Mouse (Mus musculus) thymus, adult 18-20 months (tissue): ENCODE data around the gene Lbhd2.
A peak's percentile ranks its signal among the peaks of the same experiment; 100 is the strongest.

ENCODE experiments used
- DNase-seq, 2 experiments: peaks; one replicate each; pipeline ENCODE4 v3.0.0; 2022; ENCODE audit warnings: mixed read lengths in 2 of 2

Lbhd2 gene

GRCm38 (mm10) chr12:111432751-111433331 lies 26.2 kb downstream of the Lbhd2 start:
- no peak for DNase-seq

DNA sequence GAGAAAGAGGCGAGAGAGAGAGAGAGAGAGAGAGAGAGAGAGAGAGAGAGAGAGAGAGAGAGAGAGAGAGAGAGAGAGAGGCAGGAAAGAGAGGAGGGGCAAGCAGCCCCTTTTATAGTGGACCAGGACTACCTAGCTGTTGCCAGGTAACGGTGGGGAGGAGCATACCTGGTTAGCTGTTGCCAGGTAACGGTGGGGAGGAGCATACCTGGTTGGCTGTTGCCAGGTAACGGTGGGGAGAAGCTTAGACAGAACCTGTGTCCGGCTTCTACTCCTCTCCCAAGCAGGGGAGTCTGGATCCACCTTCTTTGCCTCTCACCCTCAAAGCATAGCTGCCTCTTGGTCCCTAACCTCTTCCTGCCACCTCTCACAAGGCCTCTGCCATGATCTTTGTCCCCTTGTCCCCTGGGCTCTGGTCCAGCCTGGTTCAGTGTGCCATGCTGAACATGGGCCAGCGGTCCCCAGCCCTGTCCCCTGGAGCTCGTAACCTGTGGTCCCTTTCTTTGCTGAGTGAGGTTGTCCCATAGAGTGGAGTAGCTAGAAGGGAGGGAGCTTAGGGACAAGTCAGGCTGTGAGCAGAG lies 27.6 kb downstream of the Lbhd2 start:
- DNase-seq: no peak

- DNase-seq: no peak
These were observed 28.2 kb downstream of the Lbhd2 start for GRCm38 (mm10) chr12:111434745-111435327.

DNA sequence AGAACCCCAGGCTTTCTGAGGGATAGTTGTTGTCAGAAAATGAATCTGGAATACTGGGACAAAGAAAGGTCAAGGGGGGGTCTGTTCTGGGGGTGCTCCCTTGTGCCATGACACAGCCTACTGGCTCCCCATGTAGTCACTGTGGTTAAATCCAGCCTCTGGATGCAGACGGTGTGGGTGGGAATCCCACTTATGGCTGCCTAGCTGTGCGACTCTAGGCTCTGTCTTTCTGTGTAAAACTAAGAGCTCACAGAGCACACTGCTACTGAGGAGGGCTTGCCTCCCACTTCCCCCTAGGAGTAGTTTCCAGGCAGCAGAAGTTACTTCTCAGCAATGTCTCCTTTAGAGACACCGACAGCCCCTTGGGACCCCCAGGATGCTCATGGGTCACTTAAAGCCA lies 29.6 kb downstream of the Lbhd2 start:
- DNase-seq: no peak

GRCm38 (mm10) chr12:111436640-111437039 lies 30.0 kb downstream of the Lbhd2 start:
- no peak for DNase-seq

GRCm38 (mm10) chr12:111437222-111437900 lies 30.8 kb downstream of the Lbhd2 start:
- no peak for DNase-seq

- no peak for DNase-seq
These were observed 32.2 kb downstream of the Lbhd2 start for GRCm38 (mm10) chr12:111438850-111439249.

- DNase-seq: no peak
These were observed 34.2 kb downstream of the Lbhd2 start for GRCm38 (mm10) chr12:111440701-111441373.

DNA sequence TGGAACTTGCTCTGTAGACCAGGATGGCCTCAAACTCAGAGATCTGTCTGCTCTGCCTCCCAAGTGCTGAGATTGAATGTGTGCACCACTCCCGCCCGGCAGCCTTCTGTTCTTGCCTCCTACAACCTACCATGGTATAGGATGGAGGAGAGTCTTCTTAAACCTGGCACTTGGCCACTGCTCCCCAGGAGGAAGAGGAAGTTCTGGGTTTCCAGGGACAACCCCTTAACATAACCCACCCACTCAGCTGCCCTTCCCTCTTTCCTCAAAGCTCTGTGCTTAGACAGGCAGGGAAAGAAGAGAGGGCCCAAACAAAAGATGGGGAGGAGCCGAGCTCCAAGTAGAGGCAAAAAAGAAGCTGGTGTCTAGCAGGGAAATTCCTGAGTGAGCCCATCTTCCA lies 34.9 kb downstream of the Lbhd2 start:
- no peak for DNase-seq

- DNase-seq: peak in 1 of 2 experiments; percentile 16
These were observed 35.9 kb downstream of the Lbhd2 start, which contains the start of gene Tnfaip2 for GRCm38 (mm10) chr12:111442309-111443010. Gene Tnfaip2, plus strand, starts transcription at chr12:111442469.

GRCm38 (mm10) chr12:111443011-111443870 lies 36.6 kb downstream of the Lbhd2 start:
- DNase-seq: no peak

DNA sequence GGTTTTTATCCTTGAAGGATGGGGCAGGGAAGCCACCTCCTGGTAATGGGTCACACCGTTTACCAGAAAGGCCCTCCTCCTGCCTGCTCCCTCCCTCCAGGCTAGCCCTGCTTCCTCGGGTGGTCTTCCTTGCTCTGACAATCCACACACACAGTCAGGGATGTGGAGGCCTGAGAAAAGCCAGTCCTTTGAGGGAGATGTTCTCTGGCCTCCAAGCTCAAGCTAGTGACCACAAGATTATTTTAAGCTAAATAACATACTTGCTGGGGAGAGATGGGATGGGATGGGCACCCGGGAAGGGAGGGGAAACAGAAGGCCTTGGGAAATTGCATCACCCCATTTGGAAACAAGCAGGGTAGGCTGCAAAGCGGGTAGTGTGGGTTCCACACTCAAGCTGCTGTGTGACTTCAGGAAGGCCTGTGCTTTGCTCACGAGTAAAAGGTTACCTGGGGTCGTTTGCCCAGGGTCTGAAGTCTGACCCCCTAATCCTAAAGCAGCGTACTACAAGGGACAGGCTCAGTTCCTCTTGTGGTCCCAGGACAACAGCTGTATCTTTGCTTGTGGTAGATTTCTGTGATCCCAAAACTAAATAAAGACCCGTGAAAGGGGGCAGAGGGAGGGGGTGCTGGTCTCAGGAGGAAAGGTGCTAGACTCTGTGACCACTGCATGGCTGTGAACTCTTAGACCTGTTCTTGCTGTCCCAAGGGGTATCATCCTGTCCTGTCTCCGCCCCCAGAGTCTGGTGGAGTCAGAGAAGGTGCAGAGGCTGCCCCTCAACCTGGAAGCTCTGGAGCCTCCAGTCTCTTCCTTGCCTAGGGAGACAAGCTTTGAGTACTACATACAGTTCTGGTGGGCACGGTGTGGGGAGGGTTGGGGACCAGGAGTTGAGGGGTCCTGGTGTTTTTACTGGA lies 37.6 kb downstream of the Lbhd2 start:
- no peak for DNase-seq

DNA sequence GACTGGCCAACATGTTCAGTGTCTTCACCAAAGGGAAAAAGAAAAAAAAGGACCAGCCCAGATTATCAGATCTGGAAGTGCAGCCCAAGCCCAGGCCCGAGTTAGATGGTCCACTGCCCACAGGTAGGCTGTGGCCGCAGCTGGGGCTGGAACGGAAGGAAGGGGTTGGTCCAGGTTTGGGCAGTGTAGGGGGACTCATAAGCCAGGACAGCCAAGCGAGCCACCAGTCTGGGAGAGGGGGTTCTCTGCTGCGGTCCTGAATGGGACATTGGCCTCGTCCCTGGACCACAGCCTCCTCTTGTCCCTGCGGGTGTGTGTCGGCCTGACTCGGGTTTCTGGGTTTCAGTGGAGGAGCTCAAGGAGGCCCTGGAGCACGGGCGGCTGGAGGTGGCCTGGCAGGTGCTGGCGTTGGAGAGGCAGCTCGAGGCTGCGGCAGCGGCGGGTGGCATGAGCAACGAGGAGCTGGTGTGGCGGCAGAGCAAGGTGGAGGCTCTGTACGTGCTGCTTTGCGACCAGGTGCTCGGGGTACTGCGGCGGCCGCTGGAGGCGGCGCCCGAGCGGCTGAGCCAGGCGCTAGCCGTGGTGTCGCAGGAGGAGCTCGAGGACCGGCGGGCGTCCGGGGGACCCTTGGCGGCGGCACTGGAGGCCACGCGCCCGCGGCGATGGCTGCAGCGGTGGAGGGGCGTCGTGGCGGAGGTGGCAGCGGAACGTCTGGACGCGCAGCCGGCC lies 38.7 kb downstream of the Lbhd2 start:
- DNase-seq: no peak

- no peak for DNase-seq
These were observed 39.4 kb downstream of the Lbhd2 start for GRCm38 (mm10) chr12:111445890-111446613.

DNA sequence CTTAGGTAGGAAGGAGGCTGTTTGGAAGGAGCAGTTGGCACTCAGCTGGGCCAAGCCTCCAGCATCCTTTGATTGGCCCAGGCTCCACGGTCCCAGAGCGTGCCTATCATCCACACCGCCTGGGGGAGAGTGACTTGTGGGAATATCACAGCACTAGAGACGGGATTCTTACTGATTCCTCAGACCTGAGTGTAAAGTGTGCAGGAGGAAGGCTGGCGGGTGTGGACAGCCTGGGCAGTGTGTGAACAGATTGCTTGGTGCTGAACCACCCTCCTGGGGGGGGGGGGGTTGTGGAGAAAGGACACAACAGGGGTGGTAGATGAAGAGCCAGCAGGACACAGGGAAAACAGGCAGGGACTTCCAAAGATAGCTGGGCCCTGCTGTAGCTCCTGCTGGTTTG lies 40.1 kb downstream of the Lbhd2 start:
- DNase-seq: no peak

- DNase-seq: no peak
These were observed 40.7 kb downstream of the Lbhd2 start for GRCm38 (mm10) chr12:111447350-111447749.

- no peak for DNase-seq
These were observed 41.5 kb downstream of the Lbhd2 start for GRCm38 (mm10) chr12:111447898-111448760.
